ENCODE assay signal across 20 mouse cellular contexts in the genomic region with DNA sequence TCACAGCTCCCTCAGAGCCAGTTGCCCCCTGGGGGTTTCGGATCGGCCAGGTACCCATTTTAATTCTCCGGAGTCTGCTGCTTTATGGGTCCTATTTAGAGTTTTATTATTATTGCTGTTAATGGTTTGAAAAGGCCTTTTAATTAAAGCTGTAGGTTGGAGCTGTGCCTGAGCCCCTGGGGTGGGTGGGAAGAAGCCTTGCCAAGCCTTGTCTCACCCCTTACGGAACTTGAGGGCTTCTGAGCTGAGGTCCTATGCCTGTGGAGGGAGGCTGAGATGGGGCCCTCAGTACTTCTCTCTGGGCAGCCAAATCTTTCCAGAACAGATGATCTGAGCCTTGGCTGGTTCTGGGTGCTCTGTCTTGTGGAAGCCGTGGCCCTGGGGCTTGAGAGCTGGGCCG. TPM values are rescaled to one million over a fixed set of nuclear protein-coding genes. Genes with fewer than 3 reads are reported as not detected.
A peak's percentile ranks its signal among the peaks of the same experiment; 100 is the strongest.
DNase-seq lines count a peak whose midpoint lies in the region; ATAC-seq lines count a peak whose summit lies in the region.
"Had no signal": no experiment of that assay in that cellular context is flagged by ENCODE, and none has a peak within 500 bp of the region (broad histone marks: within the 10 kb centered on the region; RNA-seq: fewer than 3 reads in every experiment).

No protein-coding gene starts in this region.

- H3K27me3 ChIP-seq in forebrain, embryonic 14.5 days (replicated peaks; ENCODE audit: control insufficient read depth, insufficient read depth, low read length): no peaks in the 10 kb centered on the region
- H3K27me3 ChIP-seq in forebrain, embryonic 12.5 days: peaks cover 2% of the 10 kb centered on the region; the same call in 1 of the 2 replicates
- no peaks in the 10 kb centered on the region for H3K27me3 ChIP-seq in midbrain, embryonic 10.5 days (ENCODE audit: low read depth, poor library complexity, severe bottlenecking)
- no peaks in the 10 kb centered on the region for H3K27me3 ChIP-seq in midbrain, embryonic 11.5 days (ENCODE audit: control insufficient read depth, insufficient read depth, low read length)

- H3K4me2 ChIP-seq in forebrain, embryonic 14.5 days (ENCODE audit: low read length): no peak overlapping the region
- no peak overlapping the region for H3K4me2 ChIP-seq in forebrain, embryonic 12.5 days
- no peak overlapping the region for H3K4me2 ChIP-seq in midbrain, embryonic 11.5 days
- H3K4me2 ChIP-seq: heart, embryonic 11.5 days; heart, embryonic 15.5 days; hindbrain, embryonic 13.5 days had no signal

- no peak overlapping the region for H3K27ac ChIP-seq in forebrain, embryonic 14.5 days (ENCODE audit: low read depth, low read length)
- no peak overlapping the region for H3K27ac ChIP-seq in forebrain, embryonic 12.5 days
- H3K27ac ChIP-seq in midbrain, embryonic 10.5 days (replicated peaks): 0 out of 2 replicates have a peak overlapping the region, but pooled peaks have one; percentile 38
- no peak overlapping the region for H3K27ac ChIP-seq in midbrain, embryonic 11.5 days (ENCODE audit: low read depth, low read length)
- H3K27ac ChIP-seq: embryonic facial prominence, embryonic 10.5 days; heart, adult 2 months; heart, embryonic 15.5 days; hindbrain, embryonic 13.5 days; hindbrain, postnatal 0 days had no signal

- DNase-seq in cerebellum, adult 9-10 months: peak; percentile 34
- DNase-seq in forebrain, embryonic 14.5 days (ENCODE audit: low spot score): peak; percentile 61
- no peak for DNase-seq in midbrain, embryonic 10.5 days (ENCODE audit: low spot score)
- no peak for DNase-seq in midbrain, embryonic 11.5 days (ENCODE audit: low spot score, missing footprints)
- DNase-seq in ovary, postnatal 14 days (ENCODE audit: low spot score): no peak
- DNase-seq: adrenal gland, postnatal 10 days; B cell, adult 2 months; cerebellum, adult 8-10 months; gastrocnemius, postnatal 14 days; heart, adult 2 months; heart, postnatal 14 days; kidney, adult 11 months had no signal

- H3K9me3 ChIP-seq in forebrain, embryonic 14.5 days (replicated peaks; ENCODE audit: control insufficient read depth, low read length): no peaks in the 10 kb centered on the region
- no peaks in the 10 kb centered on the region for H3K9me3 ChIP-seq in forebrain, embryonic 12.5 days
- H3K9me3 ChIP-seq in midbrain, embryonic 10.5 days (replicated peaks): no peaks in the 10 kb centered on the region
- H3K9me3 ChIP-seq in midbrain, embryonic 11.5 days (ENCODE audit: control insufficient read depth, low read length): no peaks in the 10 kb centered on the region
- H3K9me3 ChIP-seq: embryonic facial prominence, embryonic 10.5 days; heart, embryonic 15.5 days; hindbrain, embryonic 13.5 days had no signal

- no peak overlapping the region for H3K4me3 ChIP-seq in forebrain, embryonic 14.5 days (ENCODE audit: low read depth, low read length)
- H3K4me3 ChIP-seq in forebrain, embryonic 12.5 days (replicated peaks): no peak overlapping the region
- H3K4me3 ChIP-seq in midbrain, embryonic 10.5 days: no peak overlapping the region
- no peak overlapping the region for H3K4me3 ChIP-seq in midbrain, embryonic 11.5 days (ENCODE audit: low read depth, low read length)
- H3K4me3 ChIP-seq: embryonic facial prominence, embryonic 10.5 days; heart, adult 2 months; heart, embryonic 15.5 days; hindbrain, embryonic 13.5 days had no signal

- H3K9ac ChIP-seq in forebrain, embryonic 14.5 days (ENCODE audit: low read length): no peak overlapping the region
- H3K9ac ChIP-seq in forebrain, embryonic 12.5 days: no peak overlapping the region
- no peak overlapping the region for H3K9ac ChIP-seq in midbrain, embryonic 11.5 days (ENCODE audit: low read length)
- H3K9ac ChIP-seq: heart, embryonic 15.5 days; hindbrain, embryonic 13.5 days had no signal

- no peaks in the 10 kb centered on the region for H3K4me1 ChIP-seq in forebrain, embryonic 14.5 days (ENCODE audit: control insufficient read depth, insufficient read depth, low read length)
- H3K4me1 ChIP-seq in forebrain, embryonic 12.5 days: peaks cover 15% of the 10 kb centered on the region; the same call in 1 of the 2 replicates
- H3K4me1 ChIP-seq in midbrain, embryonic 10.5 days: peaks cover 53% of the 10 kb centered on the region
- H3K4me1 ChIP-seq in midbrain, embryonic 11.5 days (ENCODE audit: control insufficient read depth, insufficient read depth, low read length): peaks cover 10% of the 10 kb centered on the region
- H3K4me1 ChIP-seq: heart, embryonic 15.5 days had no signal

- ATAC-seq in cerebellum, adult (ENCODE audit: insufficient number of reproducible peaks, low FRiP score, low TSS enrichment): no peak
- ATAC-seq in forebrain, embryonic 14.5 days: peak; percentile 40; the same call in 1 of the 2 replicates
- no peak for ATAC-seq in forebrain, embryonic 12.5 days (ENCODE audit: low FRiP score)
- ATAC-seq in midbrain, embryonic 11.5 days (ENCODE audit: low FRiP score): no peak
- ATAC-seq: CD4-positive, CD25-positive, alpha-beta regulatory T cell, adult 4 months; hindbrain, postnatal 0 days had no signal

- no peaks in the 10 kb centered on the region for H3K36me3 ChIP-seq in forebrain, embryonic 14.5 days (ENCODE audit: control insufficient read depth, insufficient read depth, low read length)
- no peaks in the 10 kb centered on the region for H3K36me3 ChIP-seq in forebrain, embryonic 12.5 days (replicated peaks)
- H3K36me3 ChIP-seq in midbrain, embryonic 10.5 days: no peaks in the 10 kb centered on the region
- no peaks in the 10 kb centered on the region for H3K36me3 ChIP-seq in midbrain, embryonic 11.5 days (ENCODE audit: control insufficient read depth, insufficient read depth, low read length)
- H3K36me3 ChIP-seq: embryonic facial prominence, embryonic 10.5 days; heart, embryonic 15.5 days; hindbrain, embryonic 13.5 days had no signal

- WGBS in forebrain, embryonic 14.5 days: 35% methylated on average over 6 of the region's 6 CpGs
- 58% methylated on average over 6 of the region's 6 CpGs for WGBS in forebrain, embryonic 12.5 days
- WGBS in midbrain, embryonic 10.5 days: 67% methylated on average over 6 of the region's 6 CpGs
- WGBS in midbrain, embryonic 11.5 days: 69% methylated on average over 6 of the region's 6 CpGs

RNA-seq across cellular contexts. Expression of gene Dlgap4, which starts 31.6 kb away (rescaled TPM):
- 307 and 334 TPM in 2 replicates for polyA plus RNA-seq in forebrain, embryonic 14.5 days (2014; fragmentation: Nextera tagmentation; extraction: Ambion mirVana)
- polyA plus RNA-seq in forebrain, embryonic 12.5 days (2016; fragmentation: Nextera tagmentation; extraction: Ambion mirVana): 195 and 197 TPM in 2 replicates
- 128 and 146 TPM in 2 replicates for polyA plus RNA-seq in midbrain, embryonic 10.5 days (2016; fragmentation: Nextera tagmentation; extraction: Ambion mirVana)
- 127 and 136 TPM in 2 replicates for polyA plus RNA-seq in midbrain, embryonic 11.5 days (2014; fragmentation: Nextera tagmentation; extraction: Ambion mirVana)

Comparison
In these comparisons a context has a peak if more than half of its experiments do, and no peak if none do; other contexts are left out.
1. DNase-seq: peak in cerebellum, adult 9-10 months (single experiment) and forebrain, embryonic 14.5 days (single experiment); none in midbrain, embryonic 10.5 days (single experiment), midbrain, embryonic 11.5 days (single experiment) and ovary, postnatal 14 days (single experiment).